Comparison of ENCODE assay signal across 14 mouse cellular contexts in genomic region chr11:21326770-21327169, GRCm38 (mm10). TPM values are rescaled to one million over a fixed set of nuclear protein-coding genes. Genes with fewer than 3 reads are reported as not detected.
DNase-seq lines count a peak whose midpoint lies in the region; ATAC-seq and TF ChIP-seq lines count a peak whose summit lies in the region.
"Had no signal": no experiment of that assay in that cellular context is flagged by ENCODE, and none has a peak within 500 bp of the region (broad histone marks: within the 10 kb centered on the region; RNA-seq: fewer than 3 reads in every experiment).

No protein-coding gene starts in this region.

- H3K27ac ChIP-seq in gastrocnemius, adult 2 months = no peak overlapping the region
- H3K27ac ChIP-seq in kidney, embryonic 16.5 days (ENCODE audit: low read length) = no peak overlapping the region
- no peak overlapping the region for H3K27ac ChIP-seq in neural tube, embryonic 15.5 days (replicated peaks)
- H3K27ac ChIP-seq: heart, embryonic 13.5 days; limb, embryonic 13.5 days; neural tube, embryonic 13.5 days had no signal

- DNase-seq in gastrocnemius, adult 2 months = no peak
- no peak for DNase-seq in gastrocnemius, adult 18-20 months (ENCODE audit: low spot score)
- peak; percentile 20 to 35 for DNase-seq in kidney, postnatal 4 days
- peak; percentile 31 for DNase-seq in 3T3-L1 (ENCODE audit: low read depth, low spot score)
- DNase-seq in Patski (ENCODE audit: low read depth, low spot score) = no peak
- DNase-seq in urinary bladder, postnatal 10 days (ENCODE audit: low spot score) = no peak
- DNase-seq: cerebellum, adult 11-12 months; right cerebral cortex, postnatal 4 days had no signal

- H3K36me3 ChIP-seq in kidney, embryonic 16.5 days (ENCODE audit: insufficient read depth, low read length) = peaks cover 44% of the 10 kb centered on the region
- H3K36me3 ChIP-seq in neural tube, embryonic 15.5 days = peaks cover 38% of the 10 kb centered on the region

- TF ChIP-seq CTCF in gastrocnemius, adult 2 months (IDR thresholded peaks at IDR 0.05) = peak; percentile 34; the same call in 1 of the 2 replicates
- TF ChIP-seq CTCF in Patski (IDR thresholded peaks at IDR 0.05) = peak; percentile 50

- CTCF ChIA-PET in Patski (lab: Charles Lee) = interaction anchor here (1.0 to 2.0 kb wide), 13 partner anchors 8 to 108 kb away, joined by 3 to 8 read pairs (median 3); no protein-coding TSS in a partner anchor

- no peak overlapping the region for H3K4me3 ChIP-seq in gastrocnemius, adult 2 months
- no peak overlapping the region for H3K4me3 ChIP-seq in kidney, embryonic 16.5 days (ENCODE audit: low read length)
- H3K4me3 ChIP-seq in neural tube, embryonic 15.5 days (replicated peaks) = no peak overlapping the region
- H3K4me3 ChIP-seq: heart, embryonic 13.5 days; limb, embryonic 13.5 days; megakaryocyte, embryonic 14.5 days; neural tube, embryonic 13.5 days had no signal

- POLR2A ChIA-PET in Patski (lab: Charles Lee) = interaction anchor here (0.6 kb wide), 2 partner anchors 336 to 1339 kb away, joined by 3 read pairs; no protein-coding TSS in a partner anchor

- H3K27me3 ChIP-seq in kidney, embryonic 16.5 days (ENCODE audit: insufficient read depth, low read length) = no peaks in the 10 kb centered on the region
- no peaks in the 10 kb centered on the region for H3K27me3 ChIP-seq in Patski
- H3K27me3 ChIP-seq in neural tube, embryonic 15.5 days (replicated peaks) = no peaks in the 10 kb centered on the region
- H3K27me3 ChIP-seq: heart, embryonic 13.5 days; limb, embryonic 13.5 days; megakaryocyte, embryonic 14.5 days; neural tube, embryonic 13.5 days had no signal

- H3K4me2 ChIP-seq in kidney, embryonic 16.5 days (replicated peaks; ENCODE audit: low read depth, low read length) = no peak overlapping the region
- H3K4me2 ChIP-seq in neural tube, embryonic 15.5 days = no peak overlapping the region
- H3K4me2 ChIP-seq: heart, embryonic 13.5 days; limb, embryonic 13.5 days; neural tube, embryonic 13.5 days had no signal

- no peaks in the 10 kb centered on the region for H3K9me3 ChIP-seq in kidney, embryonic 16.5 days (ENCODE audit: low read length)
- no peaks in the 10 kb centered on the region for H3K9me3 ChIP-seq in neural tube, embryonic 15.5 days (replicated peaks)
- H3K9me3 ChIP-seq: heart, embryonic 13.5 days; limb, embryonic 13.5 days; megakaryocyte, embryonic 14.5 days; neural tube, embryonic 13.5 days had no signal

- in situ Hi-C loops in Patski (cut with MboI; ENCODE audit: low pct_unique_long_range_greater_than_20kb) = no loop called here

- 68% methylated on average over 2 of the region's 2 CpGs for WGBS in kidney, embryonic 16.5 days
- WGBS in neural tube, embryonic 15.5 days = 71% methylated on average over 2 of the region's 2 CpGs

- intact Hi-C loops in gastrocnemius, adult 2 months (cut with DNase I) = no loop called here

- no peak for ATAC-seq in kidney, embryonic 16.5 days (ENCODE audit: low FRiP score, low TSS enrichment)
- ATAC-seq in Patski = no peak
- no peak for ATAC-seq in neural tube, embryonic 15.5 days (ENCODE audit: low FRiP score)

- no peaks in the 10 kb centered on the region for H3K4me1 ChIP-seq in kidney, embryonic 16.5 days (ENCODE audit: insufficient read depth, low read length)
- H3K4me1 ChIP-seq in neural tube, embryonic 15.5 days = no peaks in the 10 kb centered on the region
- H3K4me1 ChIP-seq: heart, embryonic 13.5 days; limb, embryonic 13.5 days; neural tube, embryonic 13.5 days had no signal

- H3K9ac ChIP-seq in kidney, embryonic 16.5 days (replicated peaks; ENCODE audit: low read length) = no peak overlapping the region
- no peak overlapping the region for H3K9ac ChIP-seq in neural tube, embryonic 15.5 days (replicated peaks)
- H3K9ac ChIP-seq: heart, embryonic 13.5 days; limb, embryonic 13.5 days; neural tube, embryonic 13.5 days had no signal

RNA-seq across cellular contexts. Expression of gene Ugp2, which starts 44.2 kb away (rescaled TPM):
- total RNA-seq in gastrocnemius, adult 2 months (2021) = 100 to 1,000 TPM; 474 to 554 TPM
- total RNA-seq in gastrocnemius, adult 18-20 months (2021) = 100 to 1,000 TPM; 488 to 583 TPM
- 77.9 and 84.8 TPM in 2 replicates for polyA plus RNA-seq in kidney, embryonic 16.5 days (2015; fragmentation: Nextera tagmentation; extraction: Ambion mirVana)
- 85.2 TPM for polyA plus RNA-seq in Patski (2021)
- 73.4 and 76.6 TPM in 2 replicates for polyA plus RNA-seq in neural tube, embryonic 15.5 days (2015; fragmentation: Nextera tagmentation; extraction: Ambion mirVana)

Comparison
In these comparisons a context has a peak if more than half of its experiments do, and no peak if none do; other contexts are left out.
1. DNase-seq: peak in kidney, postnatal 4 days (2 of 2) and 3T3-L1 (single experiment); none in gastrocnemius, adult 2 months (single experiment), gastrocnemius, adult 18-20 months (single experiment), Patski (single experiment) and urinary bladder, postnatal 10 days (single experiment).